Mouse (Mus musculus) lung, postnatal 0 days (tissue): ENCODE data around the gene Dtnbp1.

Experiments
- CTCF ChIP-seq: IDR thresholded peaks from 2 replicates; pipeline ENCODE4 v1.5.1; 2016; ENCODE audit warnings: antibody characterized with exemption, mild to moderate bottlenecking
- EP300 ChIP-seq: IDR thresholded peaks from 2 replicates; pipeline ENCODE4 v1.6.1; 2016; ENCODE audit warnings: antibody characterized with exemption, mild to moderate bottlenecking, control low read depth

DNA sequence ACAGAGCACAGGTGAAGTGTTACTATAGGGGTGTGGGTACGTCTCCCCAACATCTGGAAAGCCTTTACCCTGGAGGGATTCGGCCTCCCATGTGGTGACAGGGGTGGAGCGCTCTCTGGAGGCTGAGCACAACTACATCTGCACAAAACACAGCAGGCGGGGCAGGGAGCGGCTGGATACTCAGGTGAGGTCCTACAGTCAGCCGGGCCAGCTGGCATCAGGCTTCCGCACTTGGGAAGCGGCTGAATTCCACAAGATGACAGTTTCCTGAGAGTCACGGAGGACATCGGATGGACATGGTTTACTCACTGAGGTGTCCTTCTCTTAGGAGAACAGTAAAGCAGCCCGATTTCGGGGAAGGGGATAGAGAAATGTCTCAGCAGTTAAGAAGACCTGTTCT, 2.7 kb downstream of the Dtnbp1 start:
- TF ChIP-seq CTCF (no peak), EP300 (no peak)
